Mouse (Mus musculus): Measurements from ENCODE around the gene Mybpc3. TPM values are rescaled to one million over a fixed set of nuclear protein-coding genes. Genes with fewer than 3 reads are reported as not detected.
A peak's percentile ranks its signal among the peaks of the same experiment; 100 is the strongest.

Mybpc3 gene
- polyA plus RNA-seq, 1 experiment = 39.6 TPM

DNA sequence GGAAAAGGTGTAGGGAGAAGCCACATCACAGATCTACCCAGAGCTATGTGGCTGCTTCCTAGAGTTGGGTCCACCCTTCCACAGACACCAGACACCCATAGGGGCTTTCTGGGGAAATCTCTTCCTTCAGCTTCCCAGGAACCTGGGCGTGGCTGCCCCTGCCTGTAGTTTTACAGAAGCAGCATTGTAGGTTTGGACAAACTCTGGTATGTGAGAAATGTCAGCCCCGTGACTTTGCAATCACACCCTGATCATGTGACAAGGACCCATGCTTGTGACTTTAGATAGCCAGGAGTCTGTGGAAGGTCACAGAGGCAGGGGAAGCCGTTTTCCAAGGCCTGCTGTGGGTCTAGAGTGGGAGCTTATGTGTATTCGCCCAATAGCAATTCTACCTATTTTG lies 5.5 kb upstream of the Mybpc3 start:
- H3K27ac ChIP-seq (ENCODE audit: insufficient read depth, low read length) = no peak overlapping the region
- peaks cover 11% of the 10 kb centered on the region for H3K4me1 ChIP-seq (ENCODE audit: control insufficient read depth, insufficient read depth, low read length)
- no peaks in the 10 kb centered on the region for H3K27me3 ChIP-seq (ENCODE audit: control insufficient read depth, insufficient read depth, low read length)
- no peak overlapping the region for H3K4me3 ChIP-seq (replicated peaks; ENCODE audit: insufficient read depth, low read depth, low read length)
- WGBS = 65% methylated on average over 4 of the region's 4 CpGs
- DNase-seq = no peak
- TF ChIP-seq POLR2A (IDR thresholded peaks at IDR 0.05; ENCODE audit: borderline replicate concordance, insufficient read depth, low read length) (no peak), CTCF (IDR thresholded peaks at IDR 0.05; ENCODE audit: borderline replicate concordance, insufficient read depth, low read depth, low read length) (no peak)

DNA sequence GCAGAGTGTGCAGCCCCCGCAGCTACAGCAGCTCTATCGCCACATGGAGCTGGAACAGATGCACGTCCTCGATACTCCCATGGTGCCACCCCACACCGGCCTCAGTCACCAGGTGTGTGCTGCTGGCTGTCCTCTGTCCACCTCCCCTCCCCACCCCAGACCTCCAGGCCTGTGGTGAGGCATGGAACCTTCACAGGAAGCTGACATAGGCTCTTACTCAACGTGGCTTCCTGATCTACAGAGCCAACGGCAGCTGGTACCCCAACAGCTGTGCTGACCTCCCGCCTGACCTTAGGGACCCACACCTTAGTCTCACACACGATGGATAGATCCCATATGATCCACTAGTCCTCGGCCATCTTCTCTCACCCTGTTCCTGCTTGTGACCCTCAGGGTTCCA lies 4.6 kb upstream of the Mybpc3 start:
- peaks cover 19% of the 10 kb centered on the region for H3K4me1 ChIP-seq (ENCODE audit: control insufficient read depth, insufficient read depth, low read length)
- no peak for TF ChIP-seq CTCF (IDR thresholded peaks at IDR 0.05; ENCODE audit: borderline replicate concordance, insufficient read depth, low read depth, low read length)
- H3K4me3 ChIP-seq (replicated peaks; ENCODE audit: insufficient read depth, low read depth, low read length) = no peak overlapping the region
- WGBS = 76% methylated on average over 10 of the region's 10 CpGs
- no peak for DNase-seq
- H3K27ac ChIP-seq (ENCODE audit: insufficient read depth, low read length) = no peak overlapping the region
- H3K27me3 ChIP-seq (ENCODE audit: control insufficient read depth, insufficient read depth, low read length) = no peaks in the 10 kb centered on the region

DNA sequence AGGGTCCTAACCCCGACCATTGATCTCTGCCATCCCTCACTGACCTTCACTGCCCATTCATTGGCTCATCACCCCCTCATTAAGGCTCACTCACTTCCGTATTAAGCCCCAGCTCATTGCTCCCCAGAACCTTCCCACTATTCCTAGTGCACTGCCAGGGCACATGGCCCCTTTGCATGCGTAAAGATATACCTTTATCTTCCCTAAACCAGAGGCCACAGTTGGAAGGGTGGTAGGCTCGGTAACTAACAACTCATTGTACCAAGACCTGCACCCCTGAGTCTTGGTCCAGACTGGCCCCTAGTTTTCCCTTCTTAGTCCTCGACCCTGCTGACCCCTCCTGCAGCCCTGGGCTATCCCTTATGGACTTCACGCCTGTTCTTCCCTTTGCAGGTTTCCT lies 4.1 kb upstream of the Mybpc3 start:
- 74% methylated on average over 6 of the region's 6 CpGs for WGBS
- Histone ChIP-seq H3K27me3 (ENCODE audit: control insufficient read depth, insufficient read depth, low read length) (no peaks in the 10 kb centered on the region), H3K4me1 (ENCODE audit: control insufficient read depth, insufficient read depth, low read length) (peaks cover 24% of the 10 kb centered on the region), H3K27ac (ENCODE audit: insufficient read depth, low read length) (no peak overlapping the region), H3K4me3 (replicated peaks; ENCODE audit: insufficient read depth, low read depth, low read length) (no peak overlapping the region)
- no peak for DNase-seq
- TF ChIP-seq POLR2A (IDR thresholded peaks at IDR 0.05; ENCODE audit: borderline replicate concordance, insufficient read depth, low read length) (no peak), CTCF (IDR thresholded peaks at IDR 0.05; ENCODE audit: borderline replicate concordance, insufficient read depth, low read depth, low read length) (no peak)

DNA sequence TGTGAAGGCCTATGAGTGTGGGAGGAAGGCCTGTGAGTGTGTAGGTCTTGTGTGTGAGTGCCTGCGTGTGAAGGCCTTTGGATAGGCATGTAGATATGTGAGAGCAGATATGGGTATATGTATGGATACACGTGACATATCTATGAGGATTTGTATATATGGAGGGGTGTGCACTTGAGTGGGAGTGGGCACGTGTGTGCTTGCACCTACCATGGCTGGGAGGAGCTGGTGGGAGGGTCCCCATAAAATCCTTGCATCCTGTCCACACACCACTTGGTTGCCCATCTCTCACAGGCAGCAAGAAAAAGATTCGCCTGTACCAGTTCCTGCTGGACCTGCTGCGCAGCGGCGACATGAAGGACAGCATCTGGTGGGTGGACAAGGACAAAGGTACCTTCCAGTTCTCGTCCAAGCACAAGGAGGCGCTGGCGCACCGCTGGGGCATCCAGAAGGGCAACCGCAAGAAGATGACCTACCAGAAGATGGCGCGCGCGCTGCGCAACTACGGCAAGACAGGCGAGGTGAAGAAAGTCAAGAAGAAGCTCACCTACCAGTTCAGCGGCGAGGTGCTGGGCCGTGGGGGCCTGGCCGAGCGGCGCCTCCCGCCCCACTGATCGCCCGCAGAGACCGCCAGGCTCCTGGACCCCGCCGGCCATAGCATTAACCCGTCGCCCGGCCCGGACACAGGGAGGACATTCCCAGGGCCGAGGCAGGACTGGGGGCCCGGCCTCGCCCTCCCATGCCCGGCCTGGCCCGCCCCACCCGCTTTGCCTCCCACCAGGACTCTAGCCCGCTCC lies 3.0 kb upstream of the Mybpc3 start:
- 12% methylated on average over 42 of the region's 42 CpGs for WGBS
- TF ChIP-seq POLR2A (IDR thresholded peaks at IDR 0.05; ENCODE audit: borderline replicate concordance, insufficient read depth, low read length) (no peak), CTCF (IDR thresholded peaks at IDR 0.05; ENCODE audit: borderline replicate concordance, insufficient read depth, low read depth, low read length) (peak; percentile 100)
- Histone ChIP-seq H3K4me3 (replicated peaks; ENCODE audit: insufficient read depth, low read depth, low read length) (no peak overlapping the region), H3K4me1 (ENCODE audit: control insufficient read depth, insufficient read depth, low read length) (peaks cover 31% of the 10 kb centered on the region), H3K27me3 (ENCODE audit: control insufficient read depth, insufficient read depth, low read length) (no peaks in the 10 kb centered on the region), H3K27ac (ENCODE audit: insufficient read depth, low read length) (no peak overlapping the region)
- DNase-seq = peak; percentile 95 to 100

DNA sequence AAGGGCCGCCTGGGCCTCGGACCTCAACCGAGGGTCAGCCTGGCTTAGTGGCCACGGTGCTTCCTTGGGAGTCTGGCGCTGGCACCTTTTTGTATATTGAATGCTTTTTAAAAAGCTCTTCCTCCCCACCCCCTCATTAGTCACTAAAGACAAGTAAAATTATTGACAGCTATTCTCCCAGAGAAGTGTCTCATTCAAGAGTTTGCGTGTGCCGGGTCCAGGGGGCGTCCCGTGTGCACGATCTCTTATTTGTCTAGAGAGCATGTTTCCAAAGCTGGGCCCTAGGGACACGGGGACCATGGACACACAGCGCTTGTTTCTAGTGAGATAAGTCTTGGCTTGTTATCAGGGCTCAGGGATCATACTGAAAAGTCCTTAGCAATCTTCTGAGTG lies 2.4 kb upstream of the Mybpc3 start:
- Histone ChIP-seq H3K27ac (ENCODE audit: insufficient read depth, low read length) (no peak overlapping the region), H3K4me1 (ENCODE audit: control insufficient read depth, insufficient read depth, low read length) (peaks cover 36% of the 10 kb centered on the region), H3K4me3 (replicated peaks; ENCODE audit: insufficient read depth, low read depth, low read length) (no peak overlapping the region), H3K27me3 (ENCODE audit: control insufficient read depth, insufficient read depth, low read length) (no peaks in the 10 kb centered on the region)
- 42% methylated on average over 12 of the region's 12 CpGs for WGBS
- DNase-seq = no peak
- no peak for TF ChIP-seq CTCF (IDR thresholded peaks at IDR 0.05; ENCODE audit: borderline replicate concordance, insufficient read depth, low read depth, low read length)
- no peak for TF ChIP-seq POLR2A (IDR thresholded peaks at IDR 0.05; ENCODE audit: borderline replicate concordance, insufficient read depth, low read length)

DNA sequence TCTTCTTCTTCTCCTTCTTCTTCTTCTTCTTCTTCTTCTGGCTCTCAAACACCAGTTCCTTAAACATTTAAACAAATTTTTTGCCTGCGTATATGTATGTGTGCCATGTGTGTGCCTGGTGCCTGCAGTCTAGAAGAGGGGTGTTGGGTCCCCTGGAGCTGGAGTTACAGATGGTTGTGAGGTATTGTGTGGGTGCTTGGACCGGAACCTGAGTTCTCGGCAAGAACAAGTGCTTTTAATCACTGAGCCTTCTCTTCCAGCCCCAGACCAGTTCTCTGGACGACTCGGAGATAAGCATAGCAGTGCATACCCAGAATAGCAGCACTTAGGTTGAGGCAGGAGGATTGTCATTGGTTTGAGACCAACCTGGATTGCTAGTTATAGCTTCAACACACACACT lies 1.1 kb upstream of the Mybpc3 start:
- TF ChIP-seq CTCF (IDR thresholded peaks at IDR 0.05; ENCODE audit: borderline replicate concordance, insufficient read depth, low read depth, low read length) (no peak), POLR2A (IDR thresholded peaks at IDR 0.05; ENCODE audit: borderline replicate concordance, insufficient read depth, low read length) (no peak)
- whole genome bisulfite sequencing = 83% methylated on average over 5 of the region's 5 CpGs
- DNase-seq = no peak
- Histone ChIP-seq H3K27ac (ENCODE audit: insufficient read depth, low read length) (no peak overlapping the region), H3K4me3 (replicated peaks; ENCODE audit: insufficient read depth, low read depth, low read length) (no peak overlapping the region), H3K27me3 (ENCODE audit: control insufficient read depth, insufficient read depth, low read length) (no peaks in the 10 kb centered on the region), H3K4me1 (ENCODE audit: control insufficient read depth, insufficient read depth, low read length) (peaks cover 45% of the 10 kb centered on the region)

DNA sequence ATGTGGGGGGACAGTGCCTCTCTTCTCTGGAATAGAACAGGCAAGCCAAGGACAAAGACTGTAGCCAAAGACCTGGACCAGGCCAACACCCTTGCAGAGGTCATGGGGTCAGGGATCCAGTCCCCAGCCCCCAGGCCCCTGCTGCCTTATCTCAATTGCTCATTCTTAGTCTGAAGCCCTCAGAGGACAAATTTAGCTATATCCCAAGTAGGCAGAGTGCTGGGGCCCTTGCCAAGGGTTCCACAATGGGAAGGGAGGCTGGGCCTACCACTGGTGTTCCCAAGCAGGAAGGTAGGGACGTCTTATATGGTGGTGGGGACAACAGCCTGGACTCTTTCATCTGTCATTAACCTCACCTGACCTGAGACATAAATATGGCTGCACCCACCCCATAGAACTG lies 703 bp downstream of the Mybpc3 start:
- Histone ChIP-seq H3K4me3 (replicated peaks; ENCODE audit: insufficient read depth, low read depth, low read length) (no peak overlapping the region), H3K27me3 (ENCODE audit: control insufficient read depth, insufficient read depth, low read length) (no peaks in the 10 kb centered on the region), H3K4me1 (ENCODE audit: control insufficient read depth, insufficient read depth, low read length) (peaks cover 60% of the 10 kb centered on the region), H3K27ac (ENCODE audit: insufficient read depth, low read length) (peak overlapping the region; percentile 94)
- TF ChIP-seq CTCF (IDR thresholded peaks at IDR 0.05; ENCODE audit: borderline replicate concordance, insufficient read depth, low read depth, low read length) (no peak), POLR2A (IDR thresholded peaks at IDR 0.05; ENCODE audit: borderline replicate concordance, insufficient read depth, low read length) (no peak)
- no peak for DNase-seq
- 18% methylated on average over 1 of the region's 1 CpGs for WGBS

DNA sequence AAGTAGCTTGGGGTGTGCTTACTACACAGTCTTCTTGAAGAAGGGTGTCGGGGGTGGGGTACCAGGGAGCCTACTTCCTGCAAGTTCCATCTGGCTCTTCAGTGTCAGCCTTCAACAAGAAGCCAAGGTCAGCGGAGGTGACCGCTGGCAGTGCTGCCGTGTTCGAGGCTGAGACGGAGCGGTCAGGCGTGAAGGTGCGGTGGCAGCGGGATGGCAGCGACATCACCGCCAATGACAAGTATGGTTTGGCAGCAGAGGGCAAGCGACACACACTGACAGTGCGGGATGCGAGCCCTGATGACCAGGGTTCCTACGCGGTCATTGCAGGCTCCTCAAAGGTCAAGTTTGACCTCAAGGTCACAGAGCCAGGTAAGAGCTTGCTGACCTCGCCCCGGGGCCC lies 1.1 kb downstream of the Mybpc3 start:
- Histone ChIP-seq H3K27ac (ENCODE audit: insufficient read depth, low read length) (peak overlapping the region; percentile 94), H3K4me1 (ENCODE audit: control insufficient read depth, insufficient read depth, low read length) (peaks cover 63% of the 10 kb centered on the region), H3K27me3 (ENCODE audit: control insufficient read depth, insufficient read depth, low read length) (no peaks in the 10 kb centered on the region), H3K4me3 (replicated peaks; ENCODE audit: insufficient read depth, low read depth, low read length) (peak overlapping the region; percentile 6)
- 9% methylated on average over 19 of the region's 19 CpGs for WGBS
- peak; percentile 89 to 92 for DNase-seq
- TF ChIP-seq CTCF (IDR thresholded peaks at IDR 0.05; ENCODE audit: borderline replicate concordance, insufficient read depth, low read depth, low read length) (no peak), POLR2A (IDR thresholded peaks at IDR 0.05; ENCODE audit: borderline replicate concordance, insufficient read depth, low read length) (no peak; the same call in 1 of the 2 replicates)
